28 mouse cellular contexts compared by ENCODE assay signal in the genomic region with DNA sequence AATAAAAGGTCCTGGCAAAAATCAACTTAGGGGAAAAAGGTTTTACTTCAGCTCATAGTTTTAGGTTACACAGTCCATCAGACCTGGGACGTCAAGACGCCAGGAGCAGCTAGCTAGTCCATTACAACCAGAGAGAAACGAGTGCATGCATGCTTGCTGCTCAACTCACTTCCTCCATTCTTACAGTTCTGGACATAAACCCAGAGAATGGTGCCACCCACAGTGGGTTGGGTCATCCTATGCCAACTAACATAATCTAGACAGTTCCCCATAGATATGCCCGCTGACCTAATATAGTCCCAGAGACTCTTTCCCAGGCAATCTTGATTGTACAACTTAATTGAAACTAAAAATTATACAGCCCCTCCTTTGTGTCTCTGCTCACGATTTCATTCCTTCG.
"Had no signal": no experiment of that assay in that cellular context is flagged by ENCODE, and none has a peak within 500 bp of the region (broad histone marks: within the 10 kb centered on the region; RNA-seq: fewer than 3 reads in every experiment).

No protein-coding gene starts in this region.

- H3K36me3 ChIP-seq: embryonic facial prominence, embryonic 10.5 days; embryonic facial prominence, embryonic 12.5 days; embryonic facial prominence, embryonic 13.5 days; embryonic facial prominence, embryonic 15.5 days; forebrain, embryonic 10.5 days; forebrain, embryonic 12.5 days; forebrain, embryonic 15.5 days had no signal

- H3K9me3 ChIP-seq: embryonic facial prominence, embryonic 10.5 days; embryonic facial prominence, embryonic 12.5 days; embryonic facial prominence, embryonic 13.5 days; embryonic facial prominence, embryonic 15.5 days; forebrain, embryonic 10.5 days; forebrain, embryonic 12.5 days; forebrain, embryonic 13.5 days; forebrain, embryonic 15.5 days had no signal

- H3K4me2 ChIP-seq: embryonic facial prominence, embryonic 12.5 days; embryonic facial prominence, embryonic 13.5 days; embryonic facial prominence, embryonic 15.5 days; forebrain, embryonic 12.5 days; forebrain, embryonic 13.5 days; forebrain, embryonic 15.5 days had no signal

- H3K4me1 ChIP-seq: embryonic facial prominence, embryonic 10.5 days; embryonic facial prominence, embryonic 12.5 days; embryonic facial prominence, embryonic 13.5 days; embryonic facial prominence, embryonic 15.5 days; forebrain, embryonic 10.5 days; forebrain, embryonic 12.5 days; forebrain, embryonic 13.5 days; forebrain, embryonic 15.5 days had no signal

- H3K27ac ChIP-seq: embryonic facial prominence, embryonic 10.5 days; embryonic facial prominence, embryonic 12.5 days; embryonic facial prominence, embryonic 13.5 days; embryonic facial prominence, embryonic 15.5 days; forebrain, embryonic 10.5 days; forebrain, embryonic 12.5 days; forebrain, embryonic 13.5 days; forebrain, embryonic 15.5 days; gastrocnemius, adult 2 months; heart, adult 2 months had no signal

- H3K9ac ChIP-seq: embryonic facial prominence, embryonic 12.5 days; embryonic facial prominence, embryonic 13.5 days; embryonic facial prominence, embryonic 15.5 days; forebrain, embryonic 12.5 days; forebrain, embryonic 13.5 days; forebrain, embryonic 15.5 days; forebrain, postnatal 0 days had no signal

- H3K27me3 ChIP-seq: forebrain, embryonic 15.5 days had no signal

- ATAC-seq: forebrain, embryonic 13.5 days; forebrain, embryonic 14.5 days; forebrain, embryonic 15.5 days; forebrain, embryonic 16.5 days; forebrain, postnatal 0 days had no signal

- H3K4me3 ChIP-seq: embryonic facial prominence, embryonic 10.5 days; embryonic facial prominence, embryonic 12.5 days; embryonic facial prominence, embryonic 13.5 days; embryonic facial prominence, embryonic 15.5 days; erythroblast, embryonic 14.5 days; forebrain, embryonic 10.5 days; forebrain, embryonic 12.5 days; forebrain, embryonic 13.5 days; forebrain, embryonic 15.5 days; gastrocnemius, adult 2 months; heart, adult 2 months had no signal

- DNase-seq: cerebellum, adult 2 months; cerebellum, adult 8-10 months; cerebellum, adult 9-10 months; cerebellum, adult 9-11 months; cerebellum, postnatal 10 days; cerebellum, postnatal 14 days; cerebellum, postnatal 25 days; cerebellum, postnatal 36 days; embryo, embryonic 11 days; forebrain, postnatal 0 days; gastrocnemius, adult 2 months; gastrocnemius, postnatal 10 days; gastrocnemius, postnatal 14 days; gastrocnemius, postnatal 25 days; gastrocnemius, postnatal 36 days; heart, adult 18-20 months; heart, adult 2 months had no signal
